Mouse (Mus musculus): ENCODE measurements around the gene Eddm3b. TPM values are rescaled to one million over a fixed set of nuclear protein-coding genes. Genes with fewer than 3 reads are reported as not detected.

The Eddm3b gene
- polyA plus RNA-seq, 1 experiment, result not detected

- Histone ChIP-seq H3K4me1 (peaks cover 10% of the 10 kb centered on the region; the same call in 1 of the 2 replicates), H3K9me3 (no peaks in the 10 kb centered on the region), H3K27me3 (replicated peaks) (peaks cover 7% of the 10 kb centered on the region), H3K4me3 (replicated peaks) (no peak overlapping the region), H3K36me3 (replicated peaks; ENCODE audit: low read length) (no peaks in the 10 kb centered on the region)
- no peak for TF ChIP-seq FLI1 (IDR thresholded peaks at IDR 0.05; ENCODE audit: low read length)
These were observed 27.9 kb downstream of the Eddm3b start for GRCm38 (mm10) chr14:51142119-51142518.

- no peaks in the 10 kb centered on the region for H3K9me3 ChIP-seq
- TF ChIP-seq FLI1 (IDR thresholded peaks at IDR 0.05; ENCODE audit: low read length), result no peak
- no peak for TF ChIP-seq GATA1 (IDR thresholded peaks at IDR 0.05; ENCODE audit: borderline replicate concordance, low read length)
- H3K36me3 ChIP-seq (replicated peaks; ENCODE audit: low read length), result no peaks in the 10 kb centered on the region
- H3K27me3 ChIP-seq (replicated peaks), result peaks cover 7% of the 10 kb centered on the region
- H3K4me1 ChIP-seq, result peaks cover 10% of the 10 kb centered on the region; the same call in 1 of the 2 replicates
- no peak overlapping the region for H3K4me3 ChIP-seq (replicated peaks)
These were observed 28.3 kb downstream of the Eddm3b start for GRCm38 (mm10) chr14:51142568-51142967.

GRCm38 (mm10) chr14:51143287-51143686 is 29.1 kb downstream of the Eddm3b start:
- Histone ChIP-seq H3K4me3 (replicated peaks) (no peak overlapping the region), H3K36me3 (replicated peaks; ENCODE audit: low read length) (no peaks in the 10 kb centered on the region), H3K9me3 (no peaks in the 10 kb centered on the region), H3K27me3 (replicated peaks) (peaks cover 9% of the 10 kb centered on the region), H3K4me1 (peaks cover 10% of the 10 kb centered on the region; the same call in 1 of the 2 replicates)
- no peak for TF ChIP-seq FLI1 (IDR thresholded peaks at IDR 0.05; ENCODE audit: low read length)
- no peak for TF ChIP-seq GATA1 (IDR thresholded peaks at IDR 0.05; ENCODE audit: borderline replicate concordance, low read length)

DNA sequence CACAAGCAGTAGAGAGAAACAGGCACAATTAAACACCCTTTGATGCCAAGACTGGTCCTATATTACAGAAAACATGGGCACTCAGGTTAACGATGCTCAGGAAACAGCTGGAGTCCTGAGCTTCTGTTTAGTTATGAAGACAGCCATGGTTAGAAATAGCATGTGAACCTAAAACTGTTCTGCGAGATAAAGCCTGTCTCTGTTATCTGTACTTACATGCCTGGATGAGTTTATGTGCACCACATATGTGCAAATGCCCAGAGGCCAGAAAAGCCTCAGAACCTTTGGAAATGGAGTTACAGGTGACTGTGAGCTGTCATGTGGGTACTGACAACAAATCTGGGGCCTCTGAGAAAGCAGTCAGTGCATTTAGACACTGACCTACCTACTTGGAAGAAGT is 29.7 kb downstream of the Eddm3b start:
- no peak for TF ChIP-seq GATA1 (IDR thresholded peaks at IDR 0.05; ENCODE audit: borderline replicate concordance, low read length)
- TF ChIP-seq FLI1 (IDR thresholded peaks at IDR 0.05; ENCODE audit: low read length), result no peak
- Histone ChIP-seq H3K27me3 (replicated peaks) (peaks cover 9% of the 10 kb centered on the region), H3K4me3 (replicated peaks) (no peak overlapping the region), H3K36me3 (replicated peaks; ENCODE audit: low read length) (no peaks in the 10 kb centered on the region), H3K4me1 (peaks cover 10% of the 10 kb centered on the region; the same call in 1 of the 2 replicates), H3K9me3 (no peaks in the 10 kb centered on the region)

GRCm38 (mm10) chr14:51144451-51144850 is 30.2 kb downstream of the Eddm3b start:
- H3K4me3 ChIP-seq (replicated peaks), result no peak overlapping the region
- H3K27me3 ChIP-seq (replicated peaks), result peaks cover 9% of the 10 kb centered on the region
- no peak for TF ChIP-seq GATA1 (IDR thresholded peaks at IDR 0.05; ENCODE audit: borderline replicate concordance, low read length)
- no peak for TF ChIP-seq FLI1 (IDR thresholded peaks at IDR 0.05; ENCODE audit: low read length)
- peaks cover 10% of the 10 kb centered on the region; the same call in 1 of the 2 replicates for H3K4me1 ChIP-seq
- no peaks in the 10 kb centered on the region for H3K9me3 ChIP-seq
- H3K36me3 ChIP-seq (replicated peaks; ENCODE audit: low read length), result no peaks in the 10 kb centered on the region

DNA sequence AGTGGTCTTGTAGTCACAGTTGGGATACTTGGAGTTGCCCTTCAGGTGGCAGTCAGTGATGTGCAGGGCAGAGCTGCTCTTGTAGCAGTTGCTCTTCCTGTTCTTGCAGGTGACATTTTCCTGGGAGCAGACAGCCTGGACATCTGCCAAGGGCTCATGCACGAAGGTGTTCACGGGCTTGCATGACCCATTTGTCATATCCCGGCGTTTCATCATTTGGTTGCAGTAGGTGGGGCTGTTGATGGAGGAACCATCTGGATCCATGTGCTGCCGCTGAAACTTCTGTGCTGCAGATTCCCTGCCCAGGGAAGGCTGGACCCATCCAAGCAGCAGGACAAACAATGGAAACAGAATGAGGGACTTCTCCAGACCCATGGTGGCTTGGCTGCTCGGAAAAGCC is 31.3 kb downstream of the Eddm3b start:
- TF ChIP-seq GATA1 (IDR thresholded peaks at IDR 0.05; ENCODE audit: borderline replicate concordance, low read length), result no peak
- no peak for TF ChIP-seq FLI1 (IDR thresholded peaks at IDR 0.05; ENCODE audit: low read length)
- Histone ChIP-seq H3K9me3 (no peaks in the 10 kb centered on the region), H3K4me3 (replicated peaks) (no peak overlapping the region), H3K4me1 (peaks cover 10% of the 10 kb centered on the region; the same call in 1 of the 2 replicates), H3K36me3 (replicated peaks; ENCODE audit: low read length) (no peaks in the 10 kb centered on the region), H3K27me3 (replicated peaks) (peaks cover 9% of the 10 kb centered on the region)

- TF ChIP-seq FLI1 (IDR thresholded peaks at IDR 0.05; ENCODE audit: low read length) (no peak), GATA1 (IDR thresholded peaks at IDR 0.05; ENCODE audit: borderline replicate concordance, low read length) (no peak)
- H3K9me3 ChIP-seq, result no peaks in the 10 kb centered on the region
- peaks cover 9% of the 10 kb centered on the region for H3K27me3 ChIP-seq (replicated peaks)
- H3K4me1 ChIP-seq, result peaks cover 10% of the 10 kb centered on the region; the same call in 1 of the 2 replicates
- H3K4me3 ChIP-seq (replicated peaks), result no peak within 1 kb of the TSS
- H3K36me3 ChIP-seq (replicated peaks; ENCODE audit: low read length), result no peaks in the 10 kb centered on the region
These were observed 32.5 kb downstream of the Eddm3b start, which contains the start of gene Rnase1 for GRCm38 (mm10) chr14:51146685-51147084. TSS of gene Rnase1 (minus strand) at chr14:51146785.

DNA sequence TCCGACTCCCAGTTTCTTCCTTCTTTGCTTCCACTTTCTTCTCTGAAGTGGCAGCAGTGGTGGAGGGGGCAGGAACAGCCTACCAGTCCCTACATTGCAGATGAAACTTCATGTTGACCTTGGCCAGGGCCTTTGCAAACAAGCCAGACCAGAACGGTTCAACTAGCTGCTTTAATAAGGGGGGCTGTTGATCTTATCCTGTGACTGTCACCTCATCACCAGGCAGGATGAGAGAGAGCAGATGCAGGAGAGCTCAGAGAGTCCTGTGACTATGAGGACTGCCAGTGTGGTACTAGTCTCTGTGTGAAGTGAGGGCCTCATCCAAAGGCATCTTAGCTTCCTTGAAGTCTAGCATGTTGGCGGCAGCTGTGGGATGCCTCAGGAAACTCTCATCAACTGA is 33.8 kb downstream of the Eddm3b start:
- H3K9me3 ChIP-seq, result no peaks in the 10 kb centered on the region
- no peak overlapping the region for H3K4me3 ChIP-seq (replicated peaks)
- peaks cover 9% of the 10 kb centered on the region for H3K27me3 ChIP-seq (replicated peaks)
- peaks cover 10% of the 10 kb centered on the region; the same call in 1 of the 2 replicates for H3K4me1 ChIP-seq
- no peak for TF ChIP-seq FLI1 (IDR thresholded peaks at IDR 0.05; ENCODE audit: low read length)
- TF ChIP-seq GATA1 (IDR thresholded peaks at IDR 0.05; ENCODE audit: borderline replicate concordance, low read length), result no peak
- H3K36me3 ChIP-seq (replicated peaks; ENCODE audit: low read length), result no peaks in the 10 kb centered on the region

DNA sequence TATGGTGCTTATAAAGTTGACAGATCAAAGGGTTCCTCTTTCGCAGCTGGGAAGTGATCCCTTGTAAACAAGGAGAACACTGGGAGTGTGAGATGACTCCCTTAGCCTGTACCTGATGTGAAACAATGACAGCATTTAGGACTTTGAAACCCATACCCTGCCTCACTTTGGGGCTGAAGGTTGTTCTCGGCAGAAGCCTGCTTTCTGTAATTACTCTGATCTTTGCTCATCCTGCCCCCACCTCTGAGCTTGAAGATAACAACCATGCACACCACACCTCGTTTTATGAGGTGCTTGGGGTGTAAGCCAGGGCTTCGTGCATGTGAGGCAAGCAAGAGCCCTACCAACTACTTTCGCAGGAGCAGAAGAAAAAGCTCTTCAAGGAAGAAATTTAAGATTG is 34.9 kb downstream of the Eddm3b start:
- TF ChIP-seq GATA1 (IDR thresholded peaks at IDR 0.05; ENCODE audit: borderline replicate concordance, low read length), result no peak
- no peak for TF ChIP-seq FLI1 (IDR thresholded peaks at IDR 0.05; ENCODE audit: low read length)
- Histone ChIP-seq H3K4me3 (replicated peaks) (no peak overlapping the region), H3K36me3 (replicated peaks; ENCODE audit: low read length) (no peaks in the 10 kb centered on the region), H3K27me3 (replicated peaks) (peaks cover 8% of the 10 kb centered on the region), H3K4me1 (no peaks in the 10 kb centered on the region; the same call in 1 of the 2 replicates), H3K9me3 (no peaks in the 10 kb centered on the region)

GRCm38 (mm10) chr14:51150206-51150831 is 36.1 kb downstream of the Eddm3b start:
- H3K4me1 ChIP-seq, result no peaks in the 10 kb centered on the region
- peaks cover 4% of the 10 kb centered on the region for H3K27me3 ChIP-seq (replicated peaks)
- TF ChIP-seq FLI1 (IDR thresholded peaks at IDR 0.05; ENCODE audit: low read length), result no peak
- TF ChIP-seq GATA1 (IDR thresholded peaks at IDR 0.05; ENCODE audit: borderline replicate concordance, low read length), result no peak
- H3K36me3 ChIP-seq (replicated peaks; ENCODE audit: low read length), result no peaks in the 10 kb centered on the region
- H3K4me3 ChIP-seq (replicated peaks), result no peak overlapping the region
- H3K9me3 ChIP-seq, result no peaks in the 10 kb centered on the region

Measured in megakaryocyte, embryonic 14.5 days (primary cell).